Mouse (Mus musculus): ENCODE data around the gene Aup1.

DNA sequence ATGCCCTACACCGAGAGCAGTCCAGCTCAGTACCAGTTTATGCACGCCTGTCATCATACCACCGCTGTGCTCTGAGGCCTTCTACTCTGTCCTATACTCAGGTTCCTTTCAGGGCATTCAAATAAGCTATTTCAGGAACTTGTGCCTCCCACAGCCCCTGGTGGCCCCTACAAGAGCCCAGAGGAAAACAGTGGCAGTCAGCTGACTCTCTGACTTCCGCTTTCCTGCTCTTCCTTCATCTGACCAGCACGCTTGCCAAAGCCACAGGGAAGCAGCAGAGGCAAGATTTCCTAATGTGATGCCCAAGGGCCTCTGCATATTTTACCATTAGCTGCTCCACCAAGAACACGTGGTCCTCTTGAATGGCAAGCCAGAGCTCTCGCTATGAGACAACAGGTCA, 49.4 kb upstream of the Aup1 start:
- TF ChIP-seq TAL1 (IDR thresholded peaks at IDR 0.05; ENCODE audit: low read length) (no peak), GATA1 (IDR thresholded peaks at IDR 0.05; ENCODE audit: low read length) (no peak)

Data from erythroblast, embryonic 14.5 days (primary cell).